Mouse (Mus musculus) olfactory bulb, adult 2 months (tissue): ENCODE measurements around the gene Zmynd11. TPM values are rescaled to one million over a fixed set of nuclear protein-coding genes. Genes with fewer than 3 reads are reported as not detected.

ENCODE experiments used
- H3K27ac ChIP-seq: fragments of 200-500 bp; 2 replicates; pipeline ENCODE4 v1.5.1; 2012; ENCODE audit warnings: low read depth, low read length; ENCODE audit not compliant: insufficient read depth
- H3K4me1 ChIP-seq: fragments of 200-500 bp; 2 replicates; pipeline ENCODE4 v1.6.1; 2012; ENCODE audit warnings: low read length; ENCODE audit not compliant: control insufficient read depth, insufficient read depth
- H3K4me3 ChIP-seq: fragments of 200-500 bp; 2 replicates; pipeline ENCODE4 v1.5.1; 2012; ENCODE audit warnings: mild to moderate bottlenecking, low read depth, low read length, moderate library complexity; ENCODE audit not compliant: insufficient read depth
- CTCF ChIP-seq: fragments of 200-500 bp; IDR thresholded peaks from 2 replicates; pipeline ENCODE4 v1.5.1; 2012; ENCODE audit warnings: low read depth, mild to moderate bottlenecking, low read length, moderate library complexity; ENCODE audit not compliant: insufficient read depth
- POLR2A ChIP-seq: fragments of 200-500 bp; IDR thresholded peaks from 2 replicates; pipeline ENCODE4 v1.6.1; 2012; ENCODE audit warnings: mild to moderate bottlenecking, low read depth, low read length, moderate library complexity; ENCODE audit not compliant: insufficient read depth
- WGBS: fragments of 180-500 bp; shearing (Covaris S2); methylation state at CpG from one replicate; pipeline ENCODE4 v1.1.7; 2018; 5-methylcytosine and 5-hydroxymethylcytosine counted together
- polyA plus RNA-seq: library from polyadenylated mRNA; stranded (reverse); fragments of >200 nt; gene quantifications from 2 replicates; pipeline ENCODE4 v1.2.4, GENCODE M21; 2012; ENCODE audit warnings: low replicate concordance; ENCODE audit not compliant: missing spikeins, insufficient read depth, insufficient read length

Zmynd11 gene
- polyA plus RNA-seq, 1 experiment: 373 TPM

DNA sequence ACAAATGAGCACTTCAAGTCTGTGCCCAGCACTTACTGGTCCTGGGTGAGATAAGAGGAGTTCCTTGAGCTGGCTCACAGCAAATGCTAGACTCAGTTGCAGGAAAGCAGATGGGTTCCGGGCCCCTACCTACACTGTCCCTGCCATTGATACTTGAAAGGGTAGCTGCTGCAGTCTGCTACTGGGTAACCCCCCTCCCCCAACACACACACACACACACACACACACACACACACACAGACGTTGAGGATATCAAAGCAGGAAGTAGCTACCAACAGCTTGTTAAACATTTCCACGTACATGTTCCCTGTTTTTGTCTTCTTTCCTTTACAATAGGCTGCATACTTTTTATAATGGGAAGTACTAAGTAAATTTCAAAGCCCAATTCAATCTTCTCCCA lies 127.2 kb downstream of the Zmynd11 start:
- no peaks in the 10 kb centered on the region for H3K4me1 ChIP-seq
- TF ChIP-seq POLR2A: no peak
- TF ChIP-seq CTCF: no peak
- H3K4me3 ChIP-seq: no peak overlapping the region
- H3K27ac ChIP-seq: no peak overlapping the region
- WGBS: 53% methylated on average over 3 of the region's 3 CpGs

DNA sequence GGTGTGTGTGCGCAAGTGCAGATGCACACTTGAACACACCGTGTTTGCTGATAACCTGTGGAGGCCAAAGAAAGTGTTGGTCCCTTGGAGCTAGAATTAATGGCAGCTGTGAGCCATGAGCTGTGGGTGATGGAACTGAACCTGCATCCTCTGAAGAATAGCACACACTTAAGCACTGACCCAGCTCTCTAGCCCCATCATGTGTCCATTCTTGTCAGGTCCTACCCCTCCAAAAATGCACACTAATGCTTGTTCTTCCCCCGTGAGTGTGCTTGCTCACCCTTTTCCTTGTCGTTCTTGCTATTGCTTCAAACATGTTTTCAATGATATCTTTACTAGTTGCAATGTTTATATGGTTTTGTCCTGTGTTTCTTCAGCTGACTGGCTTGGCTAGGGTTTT lies 128.6 kb downstream of the Zmynd11 start:
- 56% methylated on average over 4 of the region's 4 CpGs for WGBS
- H3K27ac ChIP-seq: no peak overlapping the region
- no peaks in the 10 kb centered on the region for H3K4me1 ChIP-seq
- H3K4me3 ChIP-seq: no peak overlapping the region
- TF ChIP-seq POLR2A (no peak), CTCF (no peak)

DNA sequence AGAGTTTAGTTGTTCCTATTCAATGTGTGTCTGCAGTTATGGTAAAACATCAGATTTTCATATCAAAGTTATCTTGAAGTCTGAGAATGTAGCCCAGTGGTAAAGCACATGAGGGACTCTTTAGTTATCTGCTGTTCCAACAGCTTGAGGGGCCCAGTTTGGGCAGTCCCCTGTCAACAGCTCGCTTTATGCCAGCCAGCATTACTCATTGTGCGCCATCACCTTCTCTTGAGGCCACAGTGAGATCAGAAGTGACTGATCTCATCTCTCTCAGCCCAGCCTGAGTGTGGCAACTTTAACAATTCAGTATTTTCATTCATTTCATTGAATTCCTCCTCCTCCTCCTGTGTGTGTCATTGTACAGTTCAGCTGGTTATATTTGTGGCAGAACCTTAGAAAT lies 129.2 kb downstream of the Zmynd11 start:
- no peak for TF ChIP-seq CTCF
- no peak for TF ChIP-seq POLR2A

More for the DNA sequence above, 129.2 kb downstream of the Zmynd11 start:
- Histone ChIP-seq H3K4me1 (no peaks in the 10 kb centered on the region), H3K27ac (no peak overlapping the region), H3K4me3 (no peak overlapping the region)
- WGBS: 97% methylated on average over 2 of the region's 2 CpGs
